Mouse (Mus musculus): Measurements from ENCODE around the gene Dyrk1b. TPM values are rescaled to one million over a fixed set of nuclear protein-coding genes. Genes with fewer than 3 reads are reported as not detected.
"Not testable (repeated sequence)": the region's sequence is repeated elsewhere in the genome, so short reads cannot be mapped to it uniquely, and the experiment has no call there.

Gene Dyrk1b
- total RNA-seq, 2 experiments from 2014 or later: 32.2 to 35.6 TPM

DNA sequence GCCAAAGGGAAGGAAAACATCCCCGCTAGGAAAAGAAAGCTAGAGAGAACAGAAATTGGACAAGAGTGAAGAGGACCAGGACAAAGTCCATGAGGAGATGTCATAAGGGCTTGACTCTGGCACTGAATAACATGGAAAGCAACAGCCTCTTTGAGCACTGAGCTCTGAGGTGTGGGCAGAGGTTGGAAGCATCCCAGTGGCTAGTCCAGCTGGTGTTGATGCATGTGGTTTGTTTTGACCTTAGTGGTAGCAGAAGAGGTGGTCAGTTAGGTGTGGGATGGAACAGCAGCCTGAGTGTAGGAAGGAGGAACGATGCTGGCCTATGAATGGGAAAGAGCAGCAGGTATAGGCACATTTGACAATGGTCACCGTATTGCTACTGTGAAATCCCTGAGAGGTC, 12.2 kb downstream of the Dyrk1b start:
- intact Hi-C loops (cut with DNase I): no loop called here
- DNase-seq: no peak

DNA sequence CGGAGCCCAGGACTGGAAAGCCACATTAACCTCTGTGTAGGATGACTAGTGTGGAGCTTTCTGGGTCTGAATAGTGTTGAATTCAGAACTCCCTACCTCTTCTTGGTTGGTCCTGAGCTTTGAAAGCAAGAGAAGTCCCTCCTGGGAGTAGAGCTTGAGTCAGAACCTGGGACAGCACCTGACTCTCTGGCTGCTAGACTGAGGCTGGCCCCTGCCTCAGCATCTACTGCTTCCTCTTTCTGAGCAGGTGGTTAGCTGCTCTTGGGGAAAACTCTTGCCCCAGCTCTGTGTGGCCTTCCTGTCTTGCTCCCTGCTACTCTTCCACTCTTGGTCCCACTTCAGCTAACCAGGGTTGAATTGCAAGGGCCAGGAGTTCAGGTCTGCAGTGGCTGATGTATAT, 12.6 kb downstream of the Dyrk1b start:
- DNase-seq: no peak
- intact Hi-C loops (cut with DNase I): no loop called here

DNA sequence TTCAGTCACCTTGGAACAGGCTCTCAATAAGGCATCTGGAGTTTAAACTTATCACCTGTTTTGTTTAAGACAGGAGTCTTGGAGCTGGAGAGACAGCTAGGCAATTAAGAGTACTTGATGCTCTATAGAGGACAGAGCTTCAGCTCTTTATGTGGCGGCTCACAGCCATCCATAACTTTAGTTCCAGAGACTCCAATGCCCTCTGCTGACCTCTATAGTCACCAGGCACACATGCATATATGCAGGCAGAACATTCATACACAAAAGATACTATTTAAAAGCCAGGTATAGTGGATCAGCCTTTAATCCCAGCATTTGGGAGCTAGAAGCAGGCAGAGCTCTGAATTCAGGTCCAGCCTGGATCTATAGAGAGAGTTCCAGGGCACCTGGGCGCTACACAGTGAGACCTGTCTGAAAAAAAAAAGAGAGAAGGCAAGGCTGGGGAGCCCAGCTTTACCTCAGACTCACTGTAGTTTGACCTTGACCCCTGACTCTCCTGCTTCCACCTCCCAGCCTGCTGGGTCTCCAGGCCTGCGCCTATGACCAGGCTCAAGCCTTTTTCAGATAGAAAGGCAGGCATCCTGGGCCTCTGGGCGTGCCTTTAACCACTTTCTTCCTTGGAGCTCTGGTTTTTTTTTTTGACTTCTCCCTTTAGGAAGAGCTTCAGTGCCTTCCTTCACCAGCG, 16.3 kb downstream of the Dyrk1b start:
- intact Hi-C loops (cut with DNase I): no loop called here
- DNase-seq: no peak

DNA sequence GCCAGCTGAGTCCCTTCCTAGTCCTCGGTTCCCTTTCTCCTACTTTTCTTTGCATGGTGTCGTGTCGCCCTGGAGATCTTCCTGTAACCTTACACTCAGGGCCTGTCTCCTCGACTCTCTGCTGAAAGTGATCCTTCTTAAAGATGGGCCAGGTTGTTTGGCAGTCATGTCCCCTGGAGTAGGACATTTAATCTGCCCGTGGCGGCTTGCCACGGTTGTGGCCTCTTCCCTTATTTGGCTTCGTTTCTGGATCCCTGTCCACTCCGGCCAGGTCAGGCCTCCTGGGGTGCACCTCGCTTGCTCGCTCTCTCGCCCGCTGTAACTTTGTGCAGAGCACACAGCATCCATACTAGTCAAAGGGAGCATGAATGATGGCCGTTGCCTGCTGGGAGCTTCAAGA, 17.3 kb downstream of the Dyrk1b start:
- intact Hi-C loops (cut with DNase I): no loop called here

DNA sequence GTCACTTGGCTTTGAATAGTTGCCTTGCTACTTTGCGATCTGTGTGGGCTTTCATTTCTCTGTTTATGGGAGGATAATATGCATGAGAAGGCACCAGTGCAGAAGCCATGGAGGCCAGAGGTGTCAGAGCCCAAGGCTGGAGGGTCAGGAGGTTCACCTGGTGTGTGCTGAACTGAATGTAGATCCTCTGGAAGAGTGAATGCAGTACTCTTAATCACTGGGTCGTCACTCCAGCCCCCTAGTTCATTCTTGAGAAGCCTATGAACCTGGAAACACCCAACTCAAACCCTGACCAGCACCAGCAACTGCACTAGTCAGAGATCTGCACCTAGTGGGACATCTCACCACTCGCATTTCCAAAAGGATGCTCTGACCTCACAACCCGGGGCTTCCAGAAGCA, 19.8 kb downstream of the Dyrk1b start:
- intact Hi-C loops (cut with DNase I): no loop called here
- no peak for DNase-seq

More for the DNA sequence above, 17.3 kb downstream of the Dyrk1b start:
- DNase-seq: peak in 1 of 2 experiments; percentile 13

DNA sequence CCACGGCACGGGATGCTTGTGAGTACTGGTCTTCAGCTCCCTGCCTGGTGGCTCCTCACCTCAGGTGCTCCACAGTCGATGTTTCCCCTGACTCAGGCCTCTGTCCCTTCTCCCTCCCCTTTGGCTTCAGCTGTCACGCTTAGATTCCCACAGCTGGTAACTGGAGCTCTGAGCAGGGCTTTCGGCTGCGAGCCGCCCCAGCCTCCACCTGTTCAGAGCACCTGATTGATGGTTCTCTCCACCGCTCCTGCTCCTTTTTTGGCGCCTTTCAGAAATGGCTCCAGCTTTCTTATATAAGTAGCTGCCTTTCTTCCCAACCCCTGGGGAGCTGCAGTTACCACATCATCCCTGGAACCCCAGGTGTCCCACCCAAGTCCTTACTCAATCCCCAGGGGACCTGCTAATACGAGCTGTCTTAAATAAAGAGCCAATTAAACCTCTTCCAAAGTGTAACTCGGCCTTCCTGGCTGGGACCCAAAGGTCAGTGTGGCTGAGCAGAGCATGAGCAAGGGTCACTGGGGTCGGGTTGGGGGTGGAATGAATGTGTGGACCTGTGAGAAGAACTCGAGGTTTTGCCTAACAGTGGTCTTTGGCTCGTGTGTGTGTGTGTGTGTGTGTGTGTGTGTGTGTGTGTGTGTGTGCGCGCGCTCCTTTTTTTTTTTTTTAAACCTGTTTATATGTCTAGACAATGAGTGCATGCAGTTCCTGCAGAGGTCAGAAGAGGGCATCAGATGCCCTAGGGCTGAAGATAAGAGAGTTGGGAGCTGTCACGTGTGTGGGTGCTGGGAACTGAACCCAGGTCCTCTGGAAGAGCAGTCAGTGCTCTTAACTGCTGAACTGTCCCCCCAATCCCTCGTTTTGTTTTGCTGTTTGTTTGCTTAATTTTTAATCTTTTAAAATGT, 24.2 kb downstream of the Dyrk1b start:
- DNase-seq: no peak
- intact Hi-C loops (cut with DNase I): no loop called here

DNA sequence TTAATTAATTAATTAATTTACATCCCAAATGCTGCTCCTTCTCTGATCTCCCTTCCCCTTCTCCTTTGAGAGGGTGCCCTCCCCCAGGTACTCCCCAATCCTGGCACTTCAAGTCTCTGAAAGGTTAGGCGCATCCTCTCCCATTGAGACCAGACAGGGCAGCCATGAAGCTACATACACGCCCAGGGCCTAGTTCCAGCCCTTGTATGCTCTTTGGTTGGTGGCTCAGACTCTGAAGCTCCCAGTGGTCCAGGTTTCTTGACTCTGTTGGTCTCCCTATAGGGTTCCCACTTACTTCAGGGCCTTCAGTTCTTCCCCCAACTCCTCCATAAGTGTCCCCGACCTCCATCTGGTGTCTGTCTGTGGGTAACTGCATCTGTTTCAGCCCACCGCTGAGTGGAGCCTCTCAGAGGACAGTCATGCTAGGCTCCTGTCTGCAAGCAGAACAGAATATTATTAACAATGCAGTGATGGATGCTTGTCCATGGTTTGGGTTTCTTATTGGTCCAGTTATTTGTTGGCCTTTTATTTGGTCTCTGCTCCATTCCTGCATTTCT, 26.9 kb downstream of the Dyrk1b start:
- peak; percentile 31 to 60 for DNase-seq

DNA sequence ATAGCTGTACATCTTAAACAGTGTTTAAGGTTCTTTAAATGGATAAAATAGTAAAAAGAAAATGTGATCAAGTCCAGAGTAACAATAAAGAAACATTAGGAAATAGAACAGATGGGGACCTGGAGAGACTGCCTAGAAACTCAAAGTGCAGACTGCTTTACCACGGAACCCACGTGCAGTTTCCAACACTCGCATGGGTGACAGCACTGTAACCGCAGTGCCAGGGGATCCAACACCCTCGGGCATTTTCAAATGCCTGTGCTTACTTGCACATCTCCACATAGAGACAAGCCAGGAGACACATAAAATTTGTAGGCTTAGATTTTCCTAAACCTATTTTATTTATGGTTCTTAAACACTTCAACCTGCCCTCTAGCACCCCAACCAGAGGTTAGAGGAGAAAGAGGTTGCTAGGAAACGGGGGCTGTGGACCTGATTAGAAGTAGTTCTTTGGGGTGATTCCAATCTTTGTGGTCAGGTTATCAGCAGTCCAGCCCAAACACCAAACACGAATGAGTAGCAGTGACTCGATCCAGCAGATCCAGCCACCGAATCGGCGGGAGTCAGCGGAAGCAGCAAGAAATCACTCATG, 29.2 kb downstream of the Dyrk1b start:
- intact Hi-C loops (cut with DNase I): no loop called here

More for the DNA sequence above, 26.9 kb downstream of the Dyrk1b start:
- intact Hi-C loops (cut with DNase I): no loop called here

DNA sequence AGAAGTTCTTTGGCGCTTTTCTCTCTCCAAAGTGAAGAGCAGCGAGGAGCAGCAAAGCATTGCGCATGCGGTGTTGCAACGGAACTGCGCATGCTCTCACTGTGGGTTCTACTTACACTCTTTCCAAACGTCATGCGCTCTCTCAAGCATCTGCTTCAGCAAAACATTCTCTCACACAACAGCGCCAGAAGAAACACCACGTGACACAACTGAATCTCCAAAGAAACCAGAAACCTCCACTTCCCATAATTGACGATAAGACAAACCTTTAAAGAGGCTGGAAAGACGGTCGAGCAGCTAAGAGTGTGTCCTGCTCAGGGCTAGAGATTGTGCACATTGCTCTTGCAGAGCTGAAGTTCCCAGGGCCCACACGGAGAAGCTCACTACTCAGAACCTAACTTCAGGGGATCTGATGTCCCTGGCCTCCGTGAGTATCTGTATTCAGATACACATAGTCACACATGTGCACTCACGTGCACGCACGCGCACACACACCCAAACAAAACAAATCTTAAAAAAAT, 29.8 kb downstream of the Dyrk1b start:
- peak; percentile 72 to 80 for DNase-seq
- intact Hi-C loops (cut with DNase I): no loop called here

More for the DNA sequence above, 29.2 kb downstream of the Dyrk1b start:
- DNase-seq: no peak

DNA sequence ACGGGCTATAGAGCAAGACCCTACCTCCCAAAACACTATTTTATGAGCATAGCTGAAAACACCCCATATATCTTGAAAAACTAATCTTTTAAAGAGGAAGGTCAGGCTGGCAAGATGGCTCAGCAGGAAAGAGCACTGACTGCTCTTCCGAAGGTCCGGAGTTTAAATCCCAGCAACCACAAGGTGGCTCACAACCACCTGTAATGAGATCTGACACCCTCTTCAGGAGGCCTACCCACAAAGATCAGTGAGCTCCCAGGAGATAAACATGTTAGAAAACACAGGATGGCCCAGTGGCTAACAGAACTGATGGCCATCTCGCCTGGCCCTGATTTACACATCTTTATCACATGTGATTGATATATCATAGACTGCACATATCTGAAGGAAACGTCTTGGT, 31.5 kb downstream of the Dyrk1b start:
- DNase-seq: no peak
- intact Hi-C loops (cut with DNase I): loop anchor here (2.0 to 5.0 kb wide), 2 partner anchors 92 to 160 kb away; partner anchors contain the start of genes Dll3 and Psmc4

DNA sequence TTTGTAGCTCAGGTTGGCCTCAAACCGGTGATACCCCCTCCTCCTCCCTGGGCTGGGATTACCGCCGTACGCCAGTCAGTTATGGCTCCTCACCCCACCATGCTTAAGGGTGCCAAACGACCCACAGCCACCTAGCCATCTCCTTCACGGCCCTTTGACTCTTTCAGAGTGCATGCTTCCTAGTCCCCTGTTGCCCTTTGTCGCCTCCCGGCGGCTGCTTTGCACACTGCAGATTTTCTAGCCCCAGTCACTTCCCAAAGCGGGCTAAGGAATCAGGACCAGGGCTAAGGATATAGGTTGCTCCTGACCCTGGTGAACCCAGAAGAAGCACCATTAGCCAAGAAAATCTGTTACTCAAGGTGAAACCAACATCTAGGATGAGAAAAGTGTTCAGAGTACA, 34.9 kb downstream of the Dyrk1b start:
- intact Hi-C loops (cut with DNase I): loop anchor here (1.0 to 5.0 kb wide), 2 partner anchors 66 to 88 kb away; partner anchors contain the start of gene Dll3
- peak; percentile 67 to 86 for DNase-seq

DNA sequence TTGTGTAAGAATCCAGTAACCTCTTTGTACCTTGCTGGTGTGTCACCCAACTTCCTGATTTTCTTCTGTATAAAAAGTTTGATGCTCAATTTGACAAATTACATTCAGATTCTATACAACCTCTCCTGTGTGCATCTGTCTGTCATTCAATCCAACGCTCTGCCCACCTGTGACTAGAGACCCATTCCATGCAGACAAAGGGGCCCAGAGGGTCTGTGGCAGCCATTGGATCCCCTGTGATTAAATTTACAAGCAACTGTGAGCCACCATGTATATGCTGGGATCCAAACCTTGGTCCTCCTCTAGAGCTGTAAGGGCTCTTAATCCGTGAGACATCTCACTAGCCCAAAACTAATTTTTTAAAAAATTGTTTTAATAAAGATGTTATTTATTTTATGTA, 36.7 kb downstream of the Dyrk1b start:
- DNase-seq; intact Hi-C loops (cut with DNase I): not testable (repeated sequence)

DNA sequence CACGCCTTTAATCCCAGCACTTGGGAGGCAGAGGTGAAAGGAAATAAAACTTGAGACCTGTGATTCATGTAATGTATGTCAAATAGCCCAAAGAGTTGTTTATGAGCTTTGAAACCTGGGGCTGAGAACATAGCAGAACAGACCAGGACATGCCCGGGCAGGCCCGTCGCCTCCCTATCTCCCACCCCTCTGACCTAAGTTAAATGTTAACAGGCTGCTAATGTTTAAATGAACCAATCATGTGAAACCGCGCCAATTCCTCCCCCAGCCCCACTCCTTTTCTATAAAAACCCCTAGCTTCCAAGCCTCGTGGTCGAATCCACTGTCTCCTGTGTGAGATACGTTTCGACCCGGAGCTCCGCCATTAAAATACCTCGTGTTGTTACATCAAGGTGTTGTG, 38.5 kb downstream of the Dyrk1b start:
- DNase-seq; intact Hi-C loops (cut with DNase I): not testable (repeated sequence)

DNA sequence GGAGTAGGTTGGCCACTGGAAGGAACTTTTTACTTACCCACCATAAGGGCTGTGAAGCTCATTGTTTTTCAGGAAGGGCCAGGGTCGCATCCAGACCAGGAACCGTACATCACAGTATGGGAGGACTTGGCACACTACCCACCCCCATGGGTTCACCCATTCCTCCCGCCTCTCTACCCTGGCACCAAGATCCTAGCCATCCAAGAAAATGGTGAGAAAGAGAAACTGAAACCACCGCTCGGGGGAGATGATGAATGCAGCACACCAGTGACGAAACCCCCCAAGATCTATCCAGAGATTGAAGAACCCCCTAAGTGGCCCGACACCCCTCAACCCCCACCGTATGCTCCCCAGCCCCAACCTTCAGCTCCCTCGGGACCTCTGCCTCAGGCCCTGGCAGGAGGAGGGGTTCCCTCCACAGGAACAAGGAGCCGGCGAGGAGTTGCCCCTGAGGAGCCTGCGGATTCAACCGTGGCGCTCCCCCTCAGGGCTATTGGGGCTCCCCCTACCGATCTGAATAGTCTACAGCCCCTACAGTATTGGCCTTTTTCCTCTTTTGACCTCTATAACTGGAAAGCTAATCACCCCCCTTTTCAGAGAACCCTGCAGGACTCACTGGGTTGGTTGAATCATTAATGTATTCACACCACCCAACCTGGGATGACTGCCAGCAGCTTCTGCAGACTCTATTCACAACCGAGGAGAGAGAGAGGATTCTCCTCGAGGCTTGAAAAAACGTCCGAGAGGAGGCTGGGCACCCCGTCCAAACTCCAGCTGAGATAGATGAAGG, 39.9 kb downstream of the Dyrk1b start:
- intact Hi-C loops (cut with DNase I); DNase-seq: not testable (repeated sequence)

DNA sequence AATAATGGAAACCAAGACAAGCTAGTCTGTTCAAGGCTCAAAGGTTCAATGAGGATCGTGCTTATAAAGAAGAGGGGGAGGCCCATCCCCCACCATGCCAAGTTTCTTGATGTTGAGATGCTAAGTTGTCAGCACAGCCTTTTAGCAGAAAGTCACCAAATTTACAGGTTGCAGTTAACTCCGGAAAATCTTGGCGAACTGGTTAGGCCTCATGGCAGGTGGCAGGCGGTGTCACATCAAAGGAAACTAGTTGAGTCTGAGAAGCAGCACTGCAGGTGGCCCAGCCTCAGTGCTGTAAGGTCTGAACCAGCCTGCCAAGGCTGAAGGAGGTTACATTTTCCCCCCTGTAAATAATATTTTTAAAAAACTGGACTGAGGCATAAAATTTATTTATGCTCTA, 47.6 kb downstream of the Dyrk1b start:
- intact Hi-C loops (cut with DNase I); DNase-seq: not testable (repeated sequence)

DNA sequence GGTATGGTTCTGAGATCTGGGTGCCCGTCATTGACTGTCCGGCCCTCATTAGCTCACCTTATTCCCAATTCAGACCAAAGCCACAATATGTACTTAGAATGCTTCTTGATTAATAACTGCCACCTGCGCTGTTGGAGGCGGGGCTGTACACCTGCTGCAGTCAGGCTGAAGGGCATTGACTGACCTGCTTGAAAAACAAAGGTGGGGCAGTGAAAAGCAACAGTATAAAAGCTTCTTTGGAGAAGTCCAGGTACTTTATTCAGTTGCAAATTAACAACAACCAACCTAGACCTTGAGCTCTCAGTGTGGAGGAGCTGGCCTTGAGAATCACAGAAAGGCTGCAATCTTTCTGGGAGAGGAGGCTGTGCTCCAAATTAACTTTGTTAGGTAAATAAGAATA, 48.2 kb downstream of the Dyrk1b start:
- intact Hi-C loops (cut with DNase I): not testable (repeated sequence)

More for the DNA sequence above, 48.2 kb downstream of the Dyrk1b start:
- not testable (repeated sequence) for DNase-seq

Data from heart, postnatal 10 days (tissue).